18 mouse cellular contexts compared by ENCODE assay signal in genomic region chrX:53137066-53137465, GRCm38 (mm10).
A peak's percentile ranks its signal among the peaks of the same experiment; 100 is the strongest.
DNase-seq lines count a peak whose midpoint lies in the region; TF ChIP-seq lines count a peak whose summit lies in the region.
"Had no signal": no experiment of that assay in that cellular context is flagged by ENCODE, and none has a peak within 500 bp of the region (broad histone marks: within the 10 kb centered on the region; RNA-seq: fewer than 3 reads in every experiment).

No protein-coding gene starts in this region.

- H3K27me3 ChIP-seq in heart, adult 2 months (ENCODE audit: control insufficient read depth, insufficient read depth, low read length): no peaks in the 10 kb centered on the region
- H3K27me3 ChIP-seq: forebrain, embryonic 12.5 days; heart, embryonic 15.5 days; hindbrain, embryonic 15.5 days had no signal

- no peaks in the 10 kb centered on the region for H3K4me1 ChIP-seq in heart, adult 2 months (ENCODE audit: control insufficient read depth, insufficient read depth, low read length)
- H3K4me1 ChIP-seq: embryonic facial prominence, embryonic 13.5 days; forebrain, embryonic 12.5 days; heart, embryonic 15.5 days; hindbrain, embryonic 15.5 days had no signal

- no peak for TF ChIP-seq POLR2A in heart, adult 2 months (IDR thresholded peaks at IDR 0.05; ENCODE audit: insufficient read depth, low read depth, low read length)

- H3K27ac ChIP-seq in heart, adult 2 months: no peak overlapping the region
- H3K27ac ChIP-seq: embryonic facial prominence, embryonic 13.5 days; forebrain, embryonic 12.5 days; heart, embryonic 15.5 days; hindbrain, embryonic 15.5 days had no signal

- DNase-seq in heart, postnatal 10 days: peak; percentile 20 to 23
- DNase-seq in heart, adult 2 months: no peak
- DNase-seq in NIH3T3 (ENCODE audit: low read depth): peak; percentile 64
- DNase-seq in gastrocnemius, postnatal 25 days: peak; percentile 26
- peak; percentile 13 for DNase-seq in testis, postnatal 14 days (ENCODE audit: low spot score)
- no peak for DNase-seq in adrenal gland, postnatal 25 days
- DNase-seq in yolk sac, embryonic 10.5 days (ENCODE audit: low spot score): no peak
- DNase-seq: adrenal gland, postnatal 14 days; cerebellum, adult 18-20 months; cerebellum, adult 9-11 months; cerebellum, postnatal 36 days; heart, adult 11 months; kidney, adult 18-20 months had no signal

- no peaks in the 10 kb centered on the region for H3K36me3 ChIP-seq in heart, adult 2 months (ENCODE audit: control insufficient read depth, insufficient read depth, low read length)
- H3K36me3 ChIP-seq: embryonic facial prominence, embryonic 13.5 days; forebrain, embryonic 12.5 days; G1E; heart, embryonic 15.5 days; hindbrain, embryonic 15.5 days had no signal

- 39% methylated on average over 2 of the region's 2 CpGs for WGBS in heart, adult 2 months

- intact Hi-C loops in heart, postnatal 10 days (cut with DNase I): no loop called here
- intact Hi-C loops in heart, adult 2 months (cut with DNase I): no loop called here

- no peak overlapping the region for H3K4me3 ChIP-seq in heart, adult 2 months
- H3K4me3 ChIP-seq: embryonic facial prominence, embryonic 13.5 days; forebrain, embryonic 12.5 days; heart, embryonic 15.5 days; hindbrain, embryonic 15.5 days had no signal

- TF ChIP-seq CTCF in heart, adult 2 months (IDR thresholded peaks at IDR 0.05): no peak

- no peaks in the 10 kb centered on the region for H3K79me2 ChIP-seq in heart, adult 2 months (replicated peaks; ENCODE audit: control insufficient read depth, insufficient read depth, low read length)

- H3K9ac ChIP-seq in heart, adult 2 months (ENCODE audit: low read depth, low read length): no peak overlapping the region
- H3K9ac ChIP-seq: embryonic facial prominence, embryonic 13.5 days; forebrain, embryonic 12.5 days; heart, embryonic 15.5 days; hindbrain, embryonic 15.5 days had no signal

- no peak for TF ChIP-seq EP300 in heart, adult 2 months (IDR thresholded peaks at IDR 0.05; ENCODE audit: insufficient read depth, low read depth, low read length)

Comparison
In these comparisons a context has a peak if more than half of its experiments do, and no peak if none do; other contexts are left out.
1. DNase-seq: peak in heart, postnatal 10 days (2 of 2), NIH3T3 (single experiment), gastrocnemius, postnatal 25 days (single experiment) and testis, postnatal 14 days (single experiment); none in heart, adult 2 months (0 of 2), adrenal gland, postnatal 25 days (single experiment) and yolk sac, embryonic 10.5 days (single experiment).